Mouse (Mus musculus): Measurements from ENCODE around the gene Cdhr4.

DNA sequence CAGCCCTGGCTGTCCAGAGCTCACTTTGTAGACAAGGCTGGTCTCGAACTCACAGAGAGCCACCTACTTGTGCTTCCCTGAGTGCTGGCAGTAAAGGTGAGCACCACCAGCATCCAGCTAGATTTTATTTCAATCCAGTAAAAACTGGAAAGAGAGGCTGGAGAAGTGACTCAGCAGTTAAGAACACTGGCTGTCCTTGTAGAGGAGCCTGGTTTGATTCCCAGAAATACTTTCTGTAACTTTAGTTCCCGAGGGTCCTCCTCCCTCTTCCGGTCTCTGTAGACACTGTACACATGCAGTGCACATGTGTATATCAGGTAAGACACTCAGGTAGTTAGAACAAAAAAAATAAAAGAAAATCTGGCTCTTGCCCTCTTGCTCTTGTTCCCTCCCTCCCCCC lies 4.3 kb upstream of the Cdhr4 start:
- TF ChIP-seq EP300 (IDR thresholded peaks at IDR 0.05; ENCODE audit: low read depth) (no peak), CTCF (IDR thresholded peaks at IDR 0.05; ENCODE audit: low read depth) (no peak)

Data from liver, embryonic 14.5 days (tissue).